ENCODE assay signal across 11 mouse cellular contexts in genomic region chrX:18165121-18165520, GRCm38 (mm10). TPM values are rescaled to one million over a fixed set of nuclear protein-coding genes. Genes with fewer than 3 reads are reported as not detected.
DNase-seq lines count a peak whose midpoint lies in the region; ATAC-seq lines count a peak whose summit lies in the region.
"Had no signal": no experiment of that assay in that cellular context is flagged by ENCODE, and none has a peak within 500 bp of the region (broad histone marks: within the 10 kb centered on the region; RNA-seq: fewer than 3 reads in every experiment).

No protein-coding gene starts in this region.

- H3K36me3 ChIP-seq in heart, embryonic 10.5 days: no peaks in the 10 kb centered on the region
- H3K36me3 ChIP-seq in megakaryocyte, embryonic 14.5 days (replicated peaks; ENCODE audit: low read length): no peaks in the 10 kb centered on the region
- no peaks in the 10 kb centered on the region for H3K36me3 ChIP-seq in liver, embryonic 13.5 days

- H3K27me3 ChIP-seq in heart, embryonic 10.5 days (ENCODE audit: insufficient read depth, poor library complexity, severe bottlenecking): no peaks in the 10 kb centered on the region
- H3K27me3 ChIP-seq in megakaryocyte, embryonic 14.5 days (replicated peaks): no peaks in the 10 kb centered on the region
- no peaks in the 10 kb centered on the region for H3K27me3 ChIP-seq in liver, embryonic 13.5 days

- H3K4me3 ChIP-seq in heart, embryonic 10.5 days: peak overlapping the region; percentile 84; the same call in 1 of the 2 replicates
- H3K4me3 ChIP-seq in megakaryocyte, embryonic 14.5 days (replicated peaks): peak overlapping the region; percentile 99
- H3K4me3 ChIP-seq in liver, embryonic 13.5 days (replicated peaks): peak overlapping the region; percentile 84

- ATAC-seq in megakaryocyte, adult 5-6 weeks (ENCODE audit: poor library complexity, severe bottlenecking): no peak
- no peak for ATAC-seq in liver, embryonic 13.5 days (ENCODE audit: low read depth)

- WGBS in heart, embryonic 10.5 days: 57% methylated on average over 2 of the region's 2 CpGs
- 41% methylated on average over 2 of the region's 2 CpGs for WGBS in liver, embryonic 13.5 days (ENCODE audit: insufficient replicate concordance)

- no peak overlapping the region; the same call in 1 of the 2 replicates for H3K9ac ChIP-seq in liver, embryonic 13.5 days

- H3K4me1 ChIP-seq in heart, embryonic 10.5 days: no peaks in the 10 kb centered on the region
- H3K4me1 ChIP-seq in megakaryocyte, embryonic 14.5 days: no peaks in the 10 kb centered on the region; the same call in 1 of the 2 replicates
- peaks cover 8% of the 10 kb centered on the region; the same call in 1 of the 2 replicates for H3K4me1 ChIP-seq in liver, embryonic 13.5 days (replicated peaks)

- H3K4me2 ChIP-seq in liver, embryonic 13.5 days: no peak overlapping the region

- no peak for DNase-seq in heart, embryonic 10.5 days (ENCODE audit: low spot score)
- no peak for DNase-seq in heart, postnatal 4 days
- DNase-seq in liver, embryonic 13.5 days: no peak
- no peak for DNase-seq in embryo, embryonic 10 days (ENCODE audit: low spot score)
- DNase-seq in cerebellum, adult 11 months: no peak
- no peak for DNase-seq in left cerebral cortex, adult 11 months (ENCODE audit: low spot score)
- DNase-seq: gastrocnemius, postnatal 36 days; kidney, postnatal 4 days; lung, postnatal 14 days had no signal

- H3K27ac ChIP-seq in heart, embryonic 10.5 days: no peak overlapping the region
- H3K27ac ChIP-seq in liver, embryonic 13.5 days: no peak overlapping the region

- no peaks in the 10 kb centered on the region for H3K9me3 ChIP-seq in heart, embryonic 10.5 days
- H3K9me3 ChIP-seq in megakaryocyte, embryonic 14.5 days: no peaks in the 10 kb centered on the region
- H3K9me3 ChIP-seq in liver, embryonic 13.5 days (replicated peaks): no peaks in the 10 kb centered on the region

RNA-seq across cellular contexts. Expression of gene Kdm6a, which starts 2.7 kb away (rescaled TPM):
- polyA plus RNA-seq in heart, embryonic 10.5 days (2016; fragmentation: Nextera tagmentation; extraction: Ambion mirVana): 18.9 and 23.6 TPM in 2 replicates
- total RNA-seq in heart, postnatal 4 days (2021): 10 to 100 TPM; 30.7 to 53.3 TPM
- 3.1 TPM in 1 of 2 replicates, not detected in the other for polyA plus RNA-seq in megakaryocyte, embryonic 14.5 days (2012; ENCODE audit: insufficient read depth, low replicate concordance)
- 40.7 and 51.9 TPM in 2 replicates for total RNA-seq in megakaryocyte, adult 5-6 weeks (2015)
- 44.3 and 53.8 TPM in 2 replicates for total RNA-seq in megakaryocyte, adult 5-6 weeks (2017)
- polyA plus RNA-seq in liver, embryonic 13.5 days (2015; fragmentation: Nextera tagmentation; extraction: Ambion mirVana): 11.1 and 18.3 TPM in 2 replicates

RNA-seq across cellular contexts. Expression of gene Dusp21, which starts 19.5 kb away (rescaled TPM):
- polyA plus RNA-seq in heart, embryonic 10.5 days (2016; fragmentation: Nextera tagmentation; extraction: Ambion mirVana): not detected in 2 replicates
- not detected for total RNA-seq in heart, postnatal 4 days (2021)
- not detected in 2 replicates for polyA plus RNA-seq in megakaryocyte, embryonic 14.5 days (2012; ENCODE audit: insufficient read depth, low replicate concordance)
- total RNA-seq in megakaryocyte, adult 5-6 weeks (2015): not detected in 2 replicates
- total RNA-seq in megakaryocyte, adult 5-6 weeks (2017): not detected in 2 replicates
- polyA plus RNA-seq in liver, embryonic 13.5 days (2015; fragmentation: Nextera tagmentation; extraction: Ambion mirVana): not detected in 2 replicates
- total RNA-seq: gastrocnemius, postnatal 36 days had no signal
